Mouse (Mus musculus): ENCODE results near the gene Dlgap1. TPM values are rescaled to one million over a fixed set of nuclear protein-coding genes. Genes with fewer than 3 reads are reported as not detected.
A peak's percentile ranks its signal among the peaks of the same experiment; 100 is the strongest.

Dlgap1 gene
- total RNA-seq, 2 experiments from 2014 or later: 512 to 527 TPM

- no peak for DNase-seq (ENCODE audit: low spot score in 2 of 2)
Measured at GRCm38 (mm10) chr17:70605659-70606058, 636.8 kb downstream of the Dlgap1 start.

DNA sequence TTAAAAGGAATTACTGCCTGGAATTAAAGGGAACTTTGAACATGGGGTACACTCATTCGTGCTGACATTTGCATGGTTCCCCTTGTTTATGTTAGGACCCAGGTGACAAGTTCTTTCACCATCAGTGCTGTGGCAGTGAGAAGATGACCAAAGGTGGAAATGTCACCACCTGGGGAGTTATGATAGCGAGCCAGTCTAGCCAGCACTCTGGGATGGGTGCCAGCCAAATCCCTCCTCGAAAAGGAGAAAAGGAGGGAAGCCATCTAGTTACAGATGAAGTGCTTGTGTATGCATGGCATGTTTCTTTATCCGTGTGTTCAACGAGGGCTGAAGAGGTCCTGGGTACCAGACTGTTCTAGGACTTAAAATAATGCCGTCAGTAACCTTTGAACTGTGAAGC, 643.3 kb downstream of the Dlgap1 start:
- no peak for DNase-seq (ENCODE audit: low spot score in 2 of 2)

DNA sequence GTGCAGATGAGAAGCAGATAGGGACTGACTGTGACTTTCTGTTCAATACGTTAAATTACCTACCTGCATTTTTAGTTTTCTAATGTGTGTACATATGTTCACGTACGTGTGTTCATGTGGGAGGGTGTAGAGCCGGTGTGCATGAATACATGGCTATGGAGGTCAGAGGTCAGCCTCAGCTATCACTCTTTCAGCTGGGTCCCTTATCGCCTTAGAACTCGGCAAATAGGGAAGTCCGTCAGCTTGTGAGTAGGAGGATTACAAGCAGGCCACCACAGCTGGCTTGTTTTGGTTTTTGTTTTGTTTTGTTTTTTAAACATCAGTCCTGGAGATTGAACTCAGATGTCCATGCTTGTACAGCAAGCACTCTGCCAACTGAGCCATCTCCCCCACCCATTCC, 645.0 kb downstream of the Dlgap1 start:
- DNase-seq (ENCODE audit: low spot score in 2 of 2): no peak

DNA sequence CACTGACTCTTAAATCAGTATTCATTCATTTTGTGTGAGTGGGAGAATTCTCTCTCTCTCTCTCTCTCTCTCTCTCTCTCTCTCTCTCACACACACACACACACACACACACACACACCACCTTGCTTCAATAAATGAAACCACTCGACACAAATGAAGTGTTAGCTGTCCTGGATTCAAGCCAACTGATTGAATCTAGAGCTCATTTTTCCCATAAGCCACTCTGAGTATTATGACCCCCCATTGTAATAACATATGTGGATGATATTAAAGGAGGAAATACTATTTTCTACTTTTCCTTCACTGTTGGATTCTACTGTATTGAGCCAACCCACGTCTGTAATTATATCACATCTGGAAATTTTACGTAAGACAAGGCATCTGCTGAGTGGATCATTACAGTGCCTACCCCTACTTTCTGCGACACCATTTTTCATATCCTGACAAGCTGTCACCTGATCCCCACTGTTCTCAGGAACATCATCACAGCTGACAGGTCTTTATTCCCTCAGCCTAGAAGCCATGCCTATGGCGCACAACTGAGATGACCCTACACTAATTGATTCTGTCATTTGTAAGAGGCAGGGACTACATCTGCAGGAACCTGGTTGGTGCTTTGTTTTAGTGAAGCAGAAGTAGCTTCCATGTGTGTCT, 645.7 kb downstream of the Dlgap1 start:
- no peak for DNase-seq (ENCODE audit: low spot score in 2 of 2)

GRCm38 (mm10) chr17:70622493-70622892, 653.6 kb downstream of the Dlgap1 start:
- DNase-seq (ENCODE audit: low spot score in 2 of 2): peak; percentile 75 to 84

- no peak for DNase-seq (ENCODE audit: low spot score in 2 of 2)
Measured at GRCm38 (mm10) chr17:70626396-70626795, 657.5 kb downstream of the Dlgap1 start.

GRCm38 (mm10) chr17:70626925-70627324, 658.1 kb downstream of the Dlgap1 start:
- DNase-seq (ENCODE audit: low spot score in 2 of 2): no peak

- peak; percentile 77 to 84 for DNase-seq (ENCODE audit: low spot score in 2 of 2)
Measured at GRCm38 (mm10) chr17:70629653-70630378, 660.9 kb downstream of the Dlgap1 start.

DNA sequence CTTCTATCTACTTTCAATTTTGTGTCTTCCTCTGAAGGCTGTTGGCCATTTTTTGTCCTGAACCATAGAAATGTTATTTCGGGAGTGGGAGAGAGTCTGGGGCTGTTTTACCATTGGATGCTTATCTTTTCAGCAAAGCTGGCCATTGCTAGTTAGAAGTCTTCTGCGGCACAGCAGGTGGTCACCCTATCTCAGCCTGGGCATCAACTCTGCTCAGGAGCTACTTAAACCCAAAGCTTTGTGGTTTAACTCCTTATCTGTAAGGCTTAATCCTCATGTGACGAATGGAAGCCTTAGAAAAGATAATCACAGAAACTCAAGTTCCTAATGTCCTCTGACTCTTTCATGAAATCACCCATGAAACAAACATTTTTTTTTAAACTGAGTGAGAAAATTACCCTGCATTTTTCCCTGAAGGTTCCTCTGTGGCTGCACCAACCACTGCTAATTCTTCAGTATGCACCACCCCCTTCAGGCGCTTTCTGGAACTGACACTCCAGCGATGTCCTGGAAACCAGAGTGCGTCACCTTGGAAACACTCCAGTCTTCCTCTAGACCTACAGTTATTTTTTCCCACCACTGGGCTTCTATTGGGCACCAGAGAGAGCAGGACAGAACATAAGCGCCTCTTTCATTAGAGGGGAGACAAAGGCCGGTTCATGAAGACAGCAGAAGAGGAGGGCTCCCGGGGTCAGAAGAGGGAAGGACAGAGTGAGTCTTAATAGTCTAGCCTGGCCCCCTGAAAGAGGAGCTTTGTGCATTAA, 664.5 kb downstream of the Dlgap1 start:
- DNase-seq (ENCODE audit: low spot score in 2 of 2): peak; percentile 78 to 94

- no peak for DNase-seq (ENCODE audit: low spot score in 2 of 2)
Measured at GRCm38 (mm10) chr17:70643211-70643610, 674.3 kb downstream of the Dlgap1 start.

DNA sequence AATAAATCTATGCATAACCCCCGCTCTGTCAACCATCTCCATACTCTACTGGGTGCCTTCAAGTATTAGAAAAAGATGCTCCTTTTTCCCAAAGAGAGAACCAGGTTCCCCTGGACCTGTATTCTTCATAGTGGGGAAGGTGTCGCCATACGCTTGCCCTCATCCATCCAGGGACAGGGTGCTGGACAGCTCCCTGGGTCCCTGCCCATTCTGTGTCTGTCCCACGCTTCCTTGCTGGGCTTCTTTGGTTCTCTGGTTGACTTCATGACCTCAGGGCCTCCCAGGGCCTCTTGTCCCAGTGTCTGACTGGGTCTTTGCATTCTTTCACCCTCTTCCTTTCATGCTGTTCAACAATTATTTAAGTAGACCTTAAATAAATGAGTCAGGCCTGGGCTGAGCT, 677.8 kb downstream of the Dlgap1 start:
- no peak for DNase-seq (ENCODE audit: low spot score in 2 of 2)

GRCm38 (mm10) chr17:70661382-70661781, 692.5 kb downstream of the Dlgap1 start:
- DNase-seq (ENCODE audit: low spot score in 2 of 2): no peak

- DNase-seq (ENCODE audit: low spot score in 2 of 2): no peak
Measured at GRCm38 (mm10) chr17:70663992-70664391, 695.1 kb downstream of the Dlgap1 start.

GRCm38 (mm10) chr17:70664484-70665040, 695.7 kb downstream of the Dlgap1 start:
- DNase-seq (ENCODE audit: low spot score in 2 of 2): no peak

DNA sequence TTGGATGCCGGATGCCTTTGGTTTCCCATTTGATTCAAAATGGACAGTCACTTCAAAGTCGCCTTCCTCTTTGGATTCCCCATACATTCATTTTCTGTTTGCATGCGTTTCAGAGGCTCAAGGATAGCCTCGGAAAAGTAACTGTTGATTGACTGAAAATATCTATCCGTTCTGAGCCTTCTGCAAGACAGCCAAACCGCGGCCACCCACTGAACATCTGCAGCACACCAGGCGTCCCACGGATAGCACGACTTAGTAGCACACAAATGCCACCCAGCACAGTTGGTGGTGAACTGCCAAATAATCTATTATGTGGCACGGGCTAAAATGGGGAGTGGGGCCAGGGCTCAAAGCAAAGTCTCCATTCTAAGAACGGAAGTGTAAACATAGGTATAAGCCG, 705.1 kb downstream of the Dlgap1 start:
- DNase-seq (ENCODE audit: low spot score in 2 of 2): peak; percentile 75 to 87

GRCm38 (mm10) chr17:70676522-70676921, 707.6 kb downstream of the Dlgap1 start:
- DNase-seq (ENCODE audit: low spot score in 2 of 2): no peak

GRCm38 (mm10) chr17:70683561-70684167, 714.8 kb downstream of the Dlgap1 start:
- DNase-seq (ENCODE audit: low spot score in 2 of 2): peak; percentile 65 to 91

- DNase-seq (ENCODE audit: low spot score in 2 of 2): no peak
Measured at GRCm38 (mm10) chr17:70690174-70690573, 721.3 kb downstream of the Dlgap1 start.

DNA sequence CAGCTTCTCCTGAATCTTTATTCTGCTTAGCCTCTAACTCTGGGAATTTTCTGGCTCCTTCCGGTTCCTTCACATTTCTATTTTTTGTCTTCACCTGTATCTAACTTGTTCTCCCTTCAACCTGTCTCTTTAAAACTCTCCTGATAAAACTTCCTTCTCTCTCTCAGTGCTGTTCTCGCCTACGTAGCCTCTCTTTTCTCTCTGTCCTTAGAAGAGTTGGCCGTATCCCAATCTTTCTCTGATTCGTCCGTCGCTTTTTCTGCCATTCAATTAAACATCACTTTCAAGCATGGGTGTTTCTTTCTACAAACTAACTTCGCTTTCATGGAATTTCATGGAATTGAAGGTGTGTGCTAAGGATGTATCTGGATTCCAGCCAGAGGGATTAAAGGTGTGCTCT, 721.7 kb downstream of the Dlgap1 start:
- no peak for DNase-seq (ENCODE audit: low spot score in 2 of 2)

DNA sequence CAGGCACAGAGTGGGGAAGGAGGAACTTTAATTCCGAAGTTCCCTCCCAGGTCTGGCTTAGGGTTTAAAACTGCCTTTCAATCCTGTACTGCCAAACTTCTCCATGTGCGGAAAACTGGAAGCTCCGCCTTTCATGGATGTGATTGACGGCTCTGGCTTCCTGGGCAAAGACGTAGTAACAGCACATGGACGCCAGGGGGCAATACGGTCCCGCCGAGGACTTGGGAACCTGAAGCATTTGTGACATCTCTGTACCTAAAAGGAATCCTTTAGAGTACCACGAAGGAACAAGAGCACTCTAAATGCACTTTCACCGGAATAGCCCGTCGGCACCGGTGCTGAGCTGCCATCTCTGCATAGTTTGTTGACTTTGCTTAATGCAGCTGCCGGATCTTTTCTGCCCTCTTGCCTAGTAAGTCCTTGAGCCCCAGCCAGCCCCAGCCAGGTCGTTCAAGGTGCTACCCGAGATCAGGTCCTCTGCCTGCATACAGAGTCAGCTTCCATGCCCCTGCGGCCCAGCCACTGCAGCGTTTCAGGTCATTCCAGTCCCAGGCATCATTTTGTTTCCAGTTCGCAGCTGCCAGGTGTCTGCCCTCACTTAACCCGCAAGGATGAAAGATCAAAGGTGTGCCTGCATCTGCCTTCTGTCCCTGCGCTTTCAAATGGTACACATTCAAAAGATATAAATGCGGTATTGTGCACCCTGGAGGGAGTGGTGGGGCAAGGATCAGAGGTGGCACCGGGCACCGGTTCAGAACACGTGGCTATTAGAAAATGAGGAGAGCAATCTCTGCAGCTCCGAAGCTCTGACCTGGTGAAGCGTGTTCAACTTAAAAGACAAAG, 738.3 kb downstream of the Dlgap1 start:
- peak; percentile 77 to 87 for DNase-seq (ENCODE audit: low spot score in 2 of 2)

DNA sequence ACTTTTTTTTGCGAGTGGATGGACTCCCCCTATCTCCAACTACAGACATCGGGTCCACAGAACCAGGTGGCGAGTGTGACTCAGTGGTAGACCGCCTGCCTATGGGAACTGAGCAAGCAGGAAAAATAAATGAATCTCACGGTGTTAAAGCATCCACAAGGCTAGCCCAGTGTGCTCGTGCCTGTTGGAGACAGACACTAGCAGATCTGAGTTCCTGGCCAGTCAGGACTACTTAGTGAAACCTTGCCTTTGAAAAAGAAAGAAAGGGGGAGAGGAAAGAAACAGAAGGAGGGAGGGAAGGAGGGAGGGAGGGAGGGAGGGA, 738.9 kb downstream of the Dlgap1 start:
- no peak for DNase-seq (ENCODE audit: low spot score in 2 of 2)
